Mouse (Mus musculus) gastrocnemius, postnatal 25 days (tissue): ENCODE measurements around the gene Acsbg1. TPM values are rescaled to one million over a fixed set of nuclear protein-coding genes. Genes with fewer than 3 reads are reported as not detected.
A peak's percentile ranks its signal among the peaks of the same experiment; 100 is the strongest.
"Not testable (repeated sequence)": the region's sequence is repeated elsewhere in the genome, so short reads cannot be mapped to it uniquely, and the experiment has no call there.

Source experiments
- DNase-seq: peaks from one replicate; pipeline ENCODE4 v3.0.0; 2022
- long read RNA-seq, 2 experiments: library from polyadenylated mRNA; stranded (forward); transcript quantifications; one replicate each; pipeline ENCODE4 v2.0.0; 2021
- total RNA-seq, 2 experiments: library from RNA; stranded (reverse); gene quantifications; 1 replicate in 1 of 2; 2 replicates in 1 of 2; pipeline ENCODE4 v1.2.3; 2021

Acsbg1 gene
- total RNA-seq: under 1 TPM; 0.32 to 0.33 TPM
- long read RNA-seq, experiment 1: 0 reads
- long read RNA-seq, experiment 2: 0 reads

GRCm38 (mm10) chr9:54661605-54662377, at the start of gene Acsbg1:
TSS of gene Acsbg1 (minus strand) at chr9:54661870.
- DNase-seq: no peak

- no peak for DNase-seq
Measured at GRCm38 (mm10) chr9:54708085-54708484, 46.4 kb upstream of the Acsbg1 start.

DNA sequence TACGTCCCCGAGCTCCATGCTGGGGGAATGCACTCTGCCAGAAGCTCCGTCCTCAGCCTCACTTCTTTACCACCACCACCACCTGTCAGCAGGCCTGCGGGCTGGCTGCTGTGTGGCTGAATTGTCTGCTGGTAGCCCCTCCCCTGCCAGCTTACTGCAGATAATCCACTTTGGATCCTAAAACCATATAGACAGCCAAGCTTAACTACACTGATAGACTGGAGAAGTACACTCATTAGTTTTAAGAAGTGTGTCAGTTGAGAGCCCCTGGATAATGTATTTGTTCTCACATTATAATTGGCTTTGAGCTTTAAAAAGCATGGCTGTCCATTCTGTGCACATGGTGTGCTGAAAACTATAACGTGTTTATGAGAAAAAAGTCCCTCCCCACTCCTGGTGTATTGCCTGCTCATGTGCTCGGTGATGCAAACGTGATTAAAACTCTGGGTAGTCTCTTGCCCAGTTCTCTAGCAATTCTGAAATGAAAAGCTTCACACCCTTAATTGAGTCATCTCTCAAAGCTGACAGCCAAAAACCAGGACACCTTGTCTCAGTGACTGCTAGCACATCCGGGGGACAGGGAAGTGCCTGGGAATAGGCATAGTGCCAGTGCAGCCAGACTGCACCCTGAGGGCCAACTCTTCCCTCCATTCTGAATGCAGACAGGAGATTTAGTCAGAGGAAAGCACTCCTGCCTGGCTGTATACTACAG, 45.8 kb upstream of the Acsbg1 start:
- DNase-seq: no peak

- no peak for DNase-seq
Measured at GRCm38 (mm10) chr9:54705561-54705960, 43.9 kb upstream of the Acsbg1 start.

DNA sequence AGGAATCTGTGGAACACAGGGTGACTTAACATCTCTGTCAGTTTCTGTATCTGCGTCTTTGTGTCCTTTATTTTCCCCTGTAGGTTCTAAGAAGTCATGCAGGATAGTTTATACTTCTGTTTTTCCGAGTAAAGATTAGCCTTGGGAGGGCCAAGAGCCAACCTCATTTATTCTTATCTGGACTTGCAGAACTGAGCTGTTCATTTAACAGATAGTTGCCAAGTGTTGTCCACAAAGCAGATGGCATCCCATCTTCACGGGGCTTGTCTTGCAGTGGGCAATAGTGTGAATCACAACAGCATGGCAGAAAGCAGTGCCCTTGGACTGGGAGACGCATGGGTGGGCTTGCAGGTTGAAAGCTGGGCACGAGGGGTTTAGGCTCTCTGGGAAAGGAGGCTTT, 42.7 kb upstream of the Acsbg1 start:
- DNase-seq: no peak

DNA sequence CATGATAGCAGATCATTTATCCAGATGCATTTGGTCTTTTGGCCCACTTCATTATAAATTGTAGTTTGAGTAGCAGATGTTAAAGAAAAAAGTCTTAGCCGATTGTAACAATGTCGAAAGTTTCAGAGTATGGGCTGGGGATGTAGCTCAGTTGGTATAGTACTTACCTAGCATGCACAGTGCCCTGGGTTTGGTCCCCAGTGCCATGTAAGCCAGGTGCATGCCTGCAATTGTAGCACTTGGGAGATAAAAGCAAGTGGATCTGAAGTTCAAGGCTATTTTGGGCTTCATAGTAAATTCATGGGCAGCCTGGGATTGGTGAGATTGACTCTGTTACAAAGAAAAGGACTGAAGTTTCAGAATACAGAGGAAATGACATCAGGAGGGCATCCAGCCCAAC, 40.9 kb upstream of the Acsbg1 start:
- DNase-seq: no peak

- DNase-seq: no peak
Measured at GRCm38 (mm10) chr9:54700746-54701145, 39.1 kb upstream of the Acsbg1 start.

- no peak for DNase-seq
Measured at GRCm38 (mm10) chr9:54700174-54700475, 38.5 kb upstream of the Acsbg1 start.

GRCm38 (mm10) chr9:54699345-54700173, 37.9 kb upstream of the Acsbg1 start:
- peak; percentile 81 for DNase-seq

GRCm38 (mm10) chr9:54699087-54699344, 37.3 kb upstream of the Acsbg1 start:
- no peak for DNase-seq

DNA sequence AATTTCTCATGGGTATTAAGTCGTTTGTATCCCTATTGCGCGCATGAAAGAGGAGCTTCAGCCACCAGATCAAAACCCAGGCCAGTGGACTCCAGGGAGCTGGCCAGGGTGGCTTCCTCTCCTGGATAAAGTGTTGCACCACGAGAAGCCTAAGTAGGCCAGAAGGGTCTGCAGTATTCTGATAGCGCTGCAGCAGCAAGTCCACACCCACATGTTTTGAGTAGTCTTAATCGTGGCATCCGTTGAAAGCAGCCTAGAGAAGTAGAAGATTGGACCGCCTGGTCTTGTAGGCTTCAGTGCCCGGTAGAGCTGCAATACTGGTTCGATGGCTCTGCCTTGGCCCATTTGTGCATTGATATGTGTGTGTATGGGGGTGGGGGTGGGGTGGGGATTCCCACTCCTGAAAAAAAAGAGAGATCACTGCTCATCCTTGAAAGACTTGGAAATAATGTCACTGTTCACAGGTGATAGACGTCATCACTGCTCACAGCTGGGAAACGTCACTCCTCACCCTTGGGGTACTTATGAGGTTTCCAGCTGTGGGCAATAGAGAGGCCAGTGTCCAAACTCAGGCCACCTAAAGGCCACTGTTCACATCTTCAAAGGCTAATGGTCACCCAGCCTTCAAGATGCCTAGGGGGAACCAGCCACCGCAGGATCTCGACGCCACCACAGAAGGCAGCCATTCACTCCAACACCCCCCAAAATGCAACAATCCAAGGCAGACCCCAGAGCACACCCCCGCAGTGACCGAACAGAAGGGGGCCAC, 36.8 kb upstream of the Acsbg1 start, which contains the start of gene Dnaja4:
Dnaja4 (plus strand) TSS at position 556 of the 769 bp plus-strand sequence.
- DNase-seq: no peak

DNA sequence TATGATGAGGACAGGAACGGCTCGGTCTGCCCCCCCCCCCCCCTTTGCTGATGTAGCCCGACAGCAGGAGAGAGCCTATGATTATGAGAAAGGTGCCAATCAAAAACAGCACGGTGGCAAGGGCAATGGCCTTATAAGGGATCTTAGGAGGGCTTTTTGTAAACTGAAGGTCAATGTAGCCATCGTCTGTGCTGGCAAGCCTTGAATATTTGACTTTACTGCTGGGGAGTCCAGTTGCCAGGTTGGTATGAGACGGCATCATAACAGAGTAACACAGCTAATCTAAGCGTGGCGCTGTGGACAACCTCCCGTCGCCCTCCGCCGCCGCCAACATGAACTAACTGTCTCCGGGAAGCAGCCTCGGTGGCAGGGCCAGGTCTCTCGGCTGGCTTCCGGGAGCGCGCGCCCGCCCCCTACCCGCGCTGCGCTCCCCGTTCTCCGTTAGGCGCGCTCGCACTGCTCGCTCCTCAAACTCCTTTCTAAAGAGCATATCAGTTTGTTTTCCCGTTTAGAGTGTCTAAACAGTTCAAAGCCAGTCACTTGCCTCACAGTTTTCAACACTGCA, 29.7 kb upstream of the Acsbg1 start:
- not testable (repeated sequence) for DNase-seq

GRCm38 (mm10) chr9:54690697-54691096, 29.0 kb upstream of the Acsbg1 start:
- DNase-seq: not testable (repeated sequence)

GRCm38 (mm10) chr9:54689446-54689845, 27.8 kb upstream of the Acsbg1 start:
- no peak for DNase-seq

DNA sequence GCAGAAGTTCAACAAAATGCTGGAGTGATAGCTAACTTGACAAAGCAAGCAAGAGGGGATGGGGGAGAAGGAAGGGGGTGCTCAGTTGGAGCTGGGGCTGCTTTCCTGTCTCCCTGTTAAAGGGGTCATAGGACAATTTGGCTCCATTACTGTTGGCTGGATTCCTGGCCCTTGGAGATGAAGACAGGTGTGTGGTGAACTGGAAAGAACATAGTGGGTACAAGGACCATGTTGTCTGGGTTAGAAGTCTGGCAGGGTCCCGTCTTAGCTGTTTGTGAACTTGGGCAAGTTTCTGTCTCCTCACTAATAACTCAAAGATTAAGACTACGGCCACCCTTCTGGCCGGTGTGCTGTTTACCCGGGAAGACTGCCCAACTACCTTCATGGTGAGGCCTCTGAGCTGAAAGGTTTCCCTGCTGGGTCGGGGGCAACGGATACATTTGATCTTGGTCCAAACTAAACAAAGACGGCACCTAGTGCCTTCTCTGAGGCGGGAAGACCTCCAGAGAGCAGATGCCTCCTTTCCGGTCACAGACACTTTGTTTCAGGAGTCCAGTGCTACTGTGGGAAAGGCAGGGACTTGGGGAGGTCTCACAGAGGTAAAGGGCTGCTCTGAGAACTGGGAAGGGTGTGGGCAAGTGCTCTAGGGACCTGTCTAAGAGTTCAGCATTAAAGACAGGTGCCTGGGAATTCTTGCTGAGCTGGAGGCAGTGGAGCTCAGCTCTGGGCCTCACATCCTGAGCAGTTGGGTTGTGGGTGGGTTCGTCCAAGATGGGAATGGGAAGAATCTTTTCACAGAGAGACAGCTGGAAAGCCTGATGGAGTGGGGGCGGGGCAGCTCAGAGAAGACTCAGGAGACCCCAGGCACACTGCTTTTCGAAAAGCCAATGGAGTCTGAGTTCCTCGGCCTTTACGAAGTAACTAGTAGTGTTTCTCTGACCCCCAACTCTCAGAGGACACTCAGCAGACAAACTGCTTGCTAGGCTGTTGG, 25.9 kb upstream of the Acsbg1 start:
- no peak for DNase-seq

- no peak for DNase-seq
Measured at GRCm38 (mm10) chr9:54683814-54684605, 22.3 kb upstream of the Acsbg1 start.

- DNase-seq: no peak
Measured at GRCm38 (mm10) chr9:54682846-54683245, 21.2 kb upstream of the Acsbg1 start.

DNA sequence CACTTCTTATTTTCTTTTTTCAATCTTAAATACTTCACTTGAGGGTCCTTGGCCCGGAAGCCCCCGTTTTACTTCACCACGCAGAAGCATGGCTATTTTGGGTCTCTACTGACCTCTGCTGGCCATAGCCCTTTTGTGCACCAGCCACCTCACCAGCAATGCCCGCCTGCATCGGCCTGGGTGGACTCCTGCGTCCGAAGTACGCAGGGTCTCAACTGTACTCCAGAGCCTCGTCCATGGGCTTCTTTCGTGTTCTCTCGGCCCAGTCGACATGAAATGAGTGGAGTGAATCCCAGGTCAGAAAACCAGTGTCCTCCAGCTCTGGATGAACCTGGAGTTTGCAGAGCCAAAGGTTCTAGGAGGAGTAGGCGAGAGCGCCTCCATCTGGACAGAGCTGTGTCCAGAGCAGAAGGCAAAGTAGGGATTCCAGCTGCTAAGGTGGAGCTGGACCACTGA, 14.9 kb upstream of the Acsbg1 start:
- DNase-seq: peak; percentile 48

GRCm38 (mm10) chr9:54673887-54674286, 12.2 kb upstream of the Acsbg1 start:
- DNase-seq: no peak

GRCm38 (mm10) chr9:54671962-54672361, 10.3 kb upstream of the Acsbg1 start:
- DNase-seq: no peak
